Mouse (Mus musculus): Measurements from ENCODE around the gene Slc4a11.

Gene Slc4a11

DNA sequence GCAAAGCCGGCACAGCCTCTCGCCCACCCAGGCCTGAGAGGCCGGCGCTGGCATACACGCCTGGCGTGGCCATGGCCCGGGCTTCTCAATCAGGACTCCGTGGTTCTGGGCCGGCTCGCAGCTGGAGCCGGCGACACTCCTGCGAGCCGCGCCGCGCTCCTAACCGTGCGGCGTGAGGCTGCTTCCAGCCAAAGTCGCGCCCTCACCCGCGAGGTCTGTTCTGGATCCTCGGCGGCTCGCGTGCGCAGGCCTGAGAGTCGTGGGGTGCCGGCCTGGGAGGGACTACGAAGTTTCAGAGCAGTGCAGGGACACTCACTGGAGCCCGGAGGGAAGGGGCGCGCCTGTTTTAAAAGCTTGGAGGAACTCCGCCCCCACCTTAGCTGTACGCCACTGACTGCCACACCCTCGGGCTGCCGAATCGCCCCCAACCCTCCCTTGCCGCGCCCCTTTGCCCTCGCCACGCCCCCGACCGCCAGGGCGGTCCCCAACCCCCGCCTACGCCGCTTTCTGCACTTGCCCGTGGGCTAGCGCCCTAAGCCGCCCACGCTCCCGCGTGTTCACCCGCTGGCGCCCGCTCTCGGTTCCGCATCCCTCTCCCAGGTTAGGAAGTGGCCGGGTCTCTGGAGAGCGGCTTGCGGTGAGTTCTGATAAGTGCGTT, at the start of gene Slc4a11:
Slc4a11 (minus strand) TSS at position 367 of the 658 bp plus-strand sequence.
- peak; percentile 64 to 66 for DNase-seq (ENCODE audit: low spot score in 2 of 2)

DNA sequence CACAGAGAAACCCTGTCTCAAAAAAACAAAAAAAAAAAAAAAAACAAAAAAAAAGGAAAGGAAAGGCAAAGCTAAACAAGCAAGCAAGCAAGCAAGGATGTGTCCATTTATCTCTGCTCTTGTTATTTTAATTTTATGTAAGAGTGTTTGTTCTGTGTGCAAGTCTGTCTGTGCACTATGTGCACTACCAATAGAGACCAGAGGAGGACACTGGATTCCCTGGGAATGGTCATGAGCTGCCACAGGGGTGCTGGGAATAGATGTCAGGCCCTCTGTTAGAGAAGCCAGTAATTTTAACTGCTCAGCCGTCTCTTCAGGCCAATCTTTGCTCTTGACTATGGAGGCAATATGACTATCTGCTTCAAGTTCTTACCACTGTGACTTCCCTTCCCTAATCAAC, 46.3 kb upstream of the Slc4a11 start:
- no peak for DNase-seq (ENCODE audit: low spot score in 2 of 2)

DNA sequence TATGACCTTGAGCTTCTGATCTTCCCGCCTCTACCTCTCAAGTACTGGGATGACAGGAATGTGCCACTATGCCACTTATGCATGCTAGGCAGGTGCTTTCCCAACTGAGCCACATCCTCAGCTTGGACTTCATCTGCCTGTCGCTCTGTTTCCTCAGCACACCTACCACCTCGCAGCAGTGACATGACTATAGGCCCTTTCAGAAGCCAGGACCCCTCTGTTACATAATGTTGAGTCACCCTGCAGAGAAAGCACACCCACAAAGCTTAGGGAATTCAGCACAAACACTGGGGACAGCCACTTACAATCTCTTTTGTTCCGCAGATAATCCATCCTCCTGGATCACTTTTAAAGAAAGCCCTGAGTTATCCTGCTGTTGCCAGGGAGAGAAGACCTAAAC, 42.8 kb upstream of the Slc4a11 start:
- DNase-seq (ENCODE audit: low spot score in 2 of 2): no peak

DNA sequence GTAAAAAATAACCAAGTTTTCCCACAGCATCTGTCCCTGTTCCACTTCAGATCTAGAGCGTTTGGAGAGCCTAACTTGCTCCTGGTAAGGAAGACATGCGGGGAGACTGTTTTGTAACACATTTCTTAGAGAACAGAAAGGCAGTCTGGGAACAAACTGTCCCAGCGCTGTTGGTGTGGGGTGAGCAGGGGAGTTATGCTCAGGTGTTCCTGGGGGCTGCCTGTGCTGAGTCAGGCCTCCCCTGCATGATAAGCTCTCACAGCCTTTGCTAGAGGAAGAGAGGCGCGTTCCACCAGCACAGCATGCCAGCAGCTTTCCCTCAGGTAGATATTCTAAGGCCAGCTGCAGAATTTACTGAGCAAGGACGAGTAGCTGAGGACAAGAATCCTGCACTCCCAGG, 40.7 kb upstream of the Slc4a11 start:
- no peak for DNase-seq (ENCODE audit: low spot score in 2 of 2)

DNA sequence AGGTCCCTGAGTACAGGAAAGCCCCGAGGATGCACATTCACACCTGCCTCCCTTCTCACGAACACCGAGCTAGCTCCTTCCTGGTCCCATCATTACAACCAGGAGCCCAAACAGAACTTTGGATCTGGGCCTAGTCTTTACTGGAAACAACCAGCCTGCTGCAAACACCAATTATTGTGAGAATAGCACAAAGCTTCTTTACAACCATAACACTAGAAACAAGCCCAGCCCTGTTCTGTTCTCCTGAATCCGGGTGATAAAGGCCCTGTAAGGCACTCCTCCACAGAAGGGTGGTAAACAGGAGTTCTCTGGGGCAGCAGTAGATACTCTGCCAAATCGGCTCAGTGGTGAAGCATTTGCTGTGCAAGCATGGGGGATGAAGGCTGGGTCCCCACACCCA, 38.0 kb upstream of the Slc4a11 start:
- no peak for DNase-seq (ENCODE audit: low spot score in 2 of 2)

DNA sequence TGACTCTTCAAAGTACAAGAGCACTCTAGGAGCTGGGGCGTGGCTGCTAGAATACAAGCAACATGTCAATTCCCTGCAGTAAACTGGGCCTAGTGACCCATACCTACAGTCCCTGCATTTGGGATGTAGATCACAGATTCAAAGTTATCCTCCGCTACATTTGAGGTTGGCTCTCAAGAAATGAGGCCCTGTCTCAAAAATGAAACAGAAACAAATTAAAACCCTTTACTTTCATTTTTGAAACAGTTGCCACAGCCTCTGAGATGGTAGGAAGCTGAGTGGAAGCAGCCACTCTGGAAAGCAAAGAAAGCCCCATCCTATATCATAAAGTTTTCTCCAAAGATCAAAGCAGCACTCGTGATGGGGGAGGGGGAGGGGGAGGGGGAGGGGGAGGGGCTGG, 36.1 kb upstream of the Slc4a11 start:
- DNase-seq (ENCODE audit: low spot score in 2 of 2): no peak

DNA sequence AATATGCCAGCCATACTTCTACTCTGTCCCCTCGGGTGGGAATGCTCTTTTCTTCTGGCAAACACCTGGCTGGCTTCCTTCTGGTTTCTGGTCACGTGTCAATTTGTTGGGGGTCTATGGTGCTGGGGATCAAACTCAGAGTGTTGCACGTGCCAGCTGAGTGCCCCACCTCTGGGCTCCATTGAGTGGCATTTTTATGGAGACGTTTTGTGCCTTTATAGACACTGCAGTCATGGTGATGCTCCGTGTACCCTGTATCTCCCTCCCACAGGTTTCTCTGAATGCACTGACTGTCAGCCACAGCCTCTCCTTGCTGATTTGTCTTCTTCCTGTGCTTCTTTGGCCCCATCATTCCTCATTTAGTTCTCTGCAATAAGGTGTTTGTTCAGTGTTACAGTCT, 34.5 kb upstream of the Slc4a11 start:
- no peak for DNase-seq (ENCODE audit: low spot score in 2 of 2)

DNA sequence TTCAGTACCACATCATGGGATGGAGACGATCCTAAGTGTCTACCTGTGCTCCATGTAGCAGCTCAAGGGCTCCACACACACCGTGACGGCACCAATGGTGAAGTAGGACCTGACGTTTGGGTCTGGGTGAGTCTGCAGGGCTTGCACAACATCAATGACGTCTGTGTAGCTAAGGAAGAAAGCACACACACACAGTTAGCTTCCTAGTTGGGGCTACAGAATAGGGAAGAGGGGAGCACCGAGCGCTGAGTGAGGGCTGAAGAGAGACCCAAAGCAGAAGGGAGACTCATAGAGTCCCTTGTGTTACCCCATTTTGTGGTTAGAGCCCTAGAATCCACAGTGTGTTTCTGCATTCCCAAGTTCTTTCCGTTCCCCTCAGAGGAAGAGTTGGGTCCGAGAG, 33.4 kb upstream of the Slc4a11 start:
- DNase-seq (ENCODE audit: low spot score in 2 of 2): no peak

DNA sequence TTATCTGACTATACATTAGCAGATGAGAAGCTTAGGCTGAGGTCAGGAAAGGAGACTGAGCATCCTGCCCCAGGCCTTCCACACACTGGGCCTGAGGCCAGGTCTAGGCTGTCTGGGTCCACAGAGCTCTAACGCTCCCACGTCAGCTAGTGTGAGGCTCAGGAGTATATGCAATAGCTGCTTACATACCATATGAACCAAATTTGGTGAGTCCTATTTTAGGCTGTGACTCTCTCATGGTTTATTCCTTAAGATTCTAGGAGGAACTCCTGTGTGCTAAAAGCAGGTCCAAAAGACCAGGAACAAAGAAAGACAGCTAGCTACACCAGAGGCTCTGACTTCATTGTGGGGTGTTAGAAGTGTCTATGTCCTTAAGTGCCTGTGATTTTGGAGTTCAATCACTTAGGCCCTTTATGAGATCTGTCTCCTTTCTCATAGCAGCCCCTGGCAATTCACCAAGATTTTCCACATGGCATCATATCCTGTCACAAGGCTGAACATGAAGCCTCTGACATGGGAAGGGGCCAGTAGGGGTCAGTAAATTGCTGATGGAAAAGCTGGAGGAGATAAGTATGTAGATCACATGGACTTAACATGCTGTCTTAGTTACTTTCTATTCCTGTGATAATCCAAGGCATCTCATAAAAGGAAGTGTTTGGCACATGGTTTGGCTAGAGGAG, 31.7 kb upstream of the Slc4a11 start:
- DNase-seq (ENCODE audit: low spot score in 2 of 2): no peak

DNA sequence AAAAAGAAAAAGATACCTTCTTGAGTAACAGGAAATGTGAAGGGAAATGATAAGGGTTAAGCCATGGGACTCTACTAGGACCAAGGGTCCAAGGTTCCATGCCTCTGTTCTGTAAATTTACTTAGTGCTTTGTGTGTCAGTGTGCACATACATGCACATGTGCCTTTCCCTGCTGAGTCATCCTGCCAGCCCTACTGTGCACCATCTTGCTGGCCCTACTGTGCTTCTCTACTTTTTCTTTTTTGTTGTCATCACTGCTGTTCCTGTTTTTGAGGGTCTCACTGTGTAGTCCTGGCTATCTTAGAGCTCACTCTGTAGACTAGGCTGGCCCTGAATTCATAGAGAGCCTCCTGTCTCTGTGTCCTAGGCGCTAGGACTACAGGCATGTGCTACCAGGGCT, 30.4 kb upstream of the Slc4a11 start:
- DNase-seq (ENCODE audit: low spot score in 2 of 2): no peak

DNA sequence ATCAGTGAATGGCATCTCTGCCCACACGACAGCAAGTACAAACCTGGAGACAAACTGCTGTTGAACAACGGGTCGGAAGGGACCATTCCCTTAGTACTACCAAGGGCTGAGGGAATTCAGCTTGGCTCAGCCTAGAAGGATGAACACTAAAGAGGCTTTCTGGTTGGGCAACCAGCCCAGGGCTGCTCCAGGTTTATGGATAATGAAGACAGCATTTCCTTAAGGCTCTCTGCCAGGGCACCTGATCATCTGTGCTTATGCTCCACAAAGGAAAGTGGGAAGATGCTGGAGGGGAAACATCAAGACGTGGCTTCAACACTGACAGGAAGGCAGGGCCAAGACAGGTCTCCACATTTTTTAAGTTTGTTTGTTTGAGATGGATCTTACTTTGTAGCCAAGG, 27.1 kb upstream of the Slc4a11 start:
- DNase-seq (ENCODE audit: low spot score in 2 of 2): no peak

DNA sequence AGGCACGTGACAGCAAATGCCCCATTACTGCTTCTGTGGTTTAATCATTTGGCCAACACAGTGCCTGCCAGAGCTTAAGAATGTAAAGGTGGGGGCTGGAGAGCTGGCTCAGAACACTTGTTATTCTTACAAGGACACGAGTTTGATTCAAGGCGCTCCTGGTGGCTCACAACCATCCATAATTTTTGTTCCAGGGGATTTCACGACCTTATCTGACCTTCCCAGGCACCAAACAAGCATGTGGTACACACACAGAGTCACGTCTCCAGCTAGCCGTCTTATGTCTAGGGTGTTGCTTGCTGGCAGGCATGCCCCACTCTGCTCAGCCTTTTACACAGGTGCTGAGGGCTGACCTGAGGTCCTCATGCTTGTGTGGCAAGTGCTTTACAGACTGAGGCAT, 20.6 kb upstream of the Slc4a11 start:
- no peak for DNase-seq (ENCODE audit: low spot score in 2 of 2)

DNA sequence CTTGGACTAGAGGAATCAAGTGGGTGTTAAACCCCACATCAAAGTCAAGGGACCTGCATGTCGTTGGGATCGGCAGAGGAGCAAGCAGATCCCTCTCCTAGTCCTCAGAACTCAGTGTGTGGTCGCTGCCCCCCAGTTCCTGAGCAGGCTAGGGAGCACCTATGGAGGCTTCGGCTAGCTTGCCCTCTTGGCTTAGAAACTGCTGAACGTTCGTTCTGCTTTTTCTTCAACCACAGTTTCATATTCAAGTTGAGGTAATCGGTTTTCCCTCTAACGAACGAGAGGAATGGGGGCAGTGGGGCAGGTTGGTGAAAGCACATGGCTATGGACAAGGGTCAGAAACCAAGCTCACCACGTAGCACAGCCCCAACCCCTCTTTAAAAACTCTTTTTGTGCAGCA, 9.7 kb upstream of the Slc4a11 start:
- DNase-seq (ENCODE audit: low spot score in 2 of 2): no peak

DNA sequence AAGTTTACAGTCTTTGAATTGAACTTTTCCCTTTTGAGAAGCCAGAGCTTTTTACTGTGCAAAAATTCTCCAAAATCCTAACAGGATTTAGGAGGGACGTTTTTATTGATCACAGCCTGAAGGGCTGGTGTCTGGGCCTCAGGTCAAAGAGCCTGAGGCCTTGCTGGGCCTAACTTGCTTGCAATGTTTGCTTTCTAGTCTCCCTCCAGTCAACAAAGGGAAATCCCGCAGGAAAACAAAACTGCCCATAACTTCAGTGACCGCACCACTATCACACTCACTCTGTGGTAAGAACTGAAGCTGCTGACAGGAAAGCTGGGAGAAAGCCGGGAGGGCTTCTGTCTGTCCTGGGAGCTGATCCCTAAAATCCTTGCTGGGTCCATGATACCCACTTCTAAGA, 9.3 kb upstream of the Slc4a11 start:
- no peak for DNase-seq (ENCODE audit: low spot score in 2 of 2)

DNA sequence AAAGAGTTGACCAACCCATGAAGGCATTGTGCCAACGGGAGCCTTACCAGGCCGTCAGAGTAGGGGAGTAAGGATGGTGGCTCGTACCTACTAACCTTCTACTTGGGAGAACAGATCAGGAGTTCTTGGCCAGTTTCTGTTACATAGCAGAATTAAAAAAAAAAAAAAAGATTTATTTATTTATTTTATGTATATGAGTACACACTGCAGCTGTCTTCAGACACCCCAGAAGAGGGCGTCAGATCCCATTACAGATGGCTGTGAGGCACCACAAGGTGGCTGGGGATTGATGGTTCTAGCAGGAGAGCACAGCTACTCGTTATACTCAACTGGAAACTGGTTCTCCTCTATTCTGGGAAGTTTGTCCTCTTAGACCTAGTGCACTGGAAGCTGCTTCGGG, 7.9 kb upstream of the Slc4a11 start:
- no peak for DNase-seq (ENCODE audit: low spot score in 2 of 2)

DNA sequence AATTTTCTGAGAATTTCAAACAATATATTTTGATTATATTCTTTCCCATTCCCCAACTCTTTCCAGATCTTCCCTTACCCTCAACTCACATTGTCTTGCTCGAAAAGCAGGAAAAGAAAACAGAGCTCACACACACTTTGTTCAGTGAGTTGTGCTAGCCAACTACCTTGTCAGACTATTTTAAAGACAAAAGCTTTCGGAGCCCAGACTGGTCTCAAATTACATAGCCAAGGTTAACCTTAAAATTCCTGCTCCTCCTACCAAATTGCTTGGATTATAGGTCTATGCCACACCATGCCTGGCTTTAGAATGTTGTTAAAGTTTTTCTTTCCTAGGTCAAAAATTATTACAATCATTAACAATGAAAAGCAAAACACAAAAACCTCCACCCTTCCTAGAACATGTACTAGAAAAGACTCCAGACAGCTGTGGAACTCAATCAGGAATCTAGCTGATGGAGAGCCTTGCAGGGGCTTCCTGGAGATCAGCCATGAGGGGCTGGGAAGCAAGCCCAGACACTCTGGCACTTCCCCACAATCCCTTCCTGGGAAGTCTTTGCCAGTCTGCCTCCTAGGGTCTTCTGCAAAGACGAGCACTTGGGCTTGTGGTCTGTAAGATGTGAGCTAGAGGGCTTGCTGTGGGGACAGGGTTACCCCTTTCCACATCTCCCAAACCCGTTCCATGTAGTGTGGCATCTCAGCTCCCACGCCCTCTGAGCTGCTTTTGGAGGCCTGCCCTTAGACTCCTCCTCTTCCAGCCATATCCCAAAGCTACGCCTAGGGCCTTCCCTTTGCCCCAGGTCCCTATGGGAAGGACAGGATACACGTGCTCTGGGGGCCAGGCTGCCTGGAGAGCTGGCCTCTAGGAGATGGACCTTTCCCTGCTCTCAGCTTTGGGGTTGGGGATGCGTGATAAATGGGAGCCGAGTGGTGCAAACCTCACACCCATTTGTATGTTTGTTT, 7.0 kb upstream of the Slc4a11 start:
- DNase-seq (ENCODE audit: low spot score in 2 of 2): no peak

DNA sequence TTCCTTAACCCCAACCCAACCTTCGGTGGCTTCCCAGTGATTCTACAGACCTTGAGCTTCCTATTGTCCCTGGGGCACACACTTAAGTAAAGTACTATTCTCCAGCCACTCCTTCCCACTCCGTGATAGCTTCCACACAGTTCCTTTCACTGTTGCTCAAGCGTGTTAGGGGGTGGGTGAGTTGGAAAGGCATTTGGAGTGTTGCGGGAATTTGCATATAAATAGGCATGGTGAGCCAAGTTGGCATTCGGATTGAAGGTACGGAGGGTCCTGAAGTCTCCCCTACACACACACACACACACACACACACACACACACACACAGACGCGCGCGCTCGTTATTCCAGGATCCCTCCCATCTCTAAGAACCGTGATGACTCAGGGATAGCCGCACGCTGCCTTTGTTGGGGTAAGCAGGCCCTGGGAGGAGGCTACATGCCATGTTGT, 525 bp upstream of the Slc4a11 start:
- DNase-seq (ENCODE audit: low spot score in 2 of 2): no peak

DNA sequence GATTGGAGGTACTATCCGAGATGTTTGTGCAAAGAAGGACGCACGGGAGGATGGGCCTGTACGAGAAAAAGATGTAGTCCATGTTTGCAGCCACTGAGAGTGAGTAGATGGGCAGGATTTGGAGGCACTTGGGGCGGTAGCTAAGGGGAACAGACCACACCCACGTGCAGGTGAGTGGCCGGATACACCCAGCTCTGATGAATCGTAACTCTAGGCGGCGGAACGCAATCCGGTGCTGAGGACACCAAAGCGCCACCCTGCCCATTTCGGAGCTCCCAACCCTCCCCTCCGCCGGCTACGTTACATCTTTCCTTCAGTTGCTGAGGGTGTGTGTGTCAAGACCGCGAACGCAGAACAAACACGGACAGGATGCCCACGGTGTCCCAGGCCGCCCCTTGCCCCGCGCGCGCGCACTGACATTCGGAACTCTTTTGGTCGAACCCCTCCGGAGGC, 593 bp downstream of the Slc4a11 start:
- DNase-seq (ENCODE audit: low spot score in 2 of 2): peak in 1 of 2 experiments; percentile 8

DNA sequence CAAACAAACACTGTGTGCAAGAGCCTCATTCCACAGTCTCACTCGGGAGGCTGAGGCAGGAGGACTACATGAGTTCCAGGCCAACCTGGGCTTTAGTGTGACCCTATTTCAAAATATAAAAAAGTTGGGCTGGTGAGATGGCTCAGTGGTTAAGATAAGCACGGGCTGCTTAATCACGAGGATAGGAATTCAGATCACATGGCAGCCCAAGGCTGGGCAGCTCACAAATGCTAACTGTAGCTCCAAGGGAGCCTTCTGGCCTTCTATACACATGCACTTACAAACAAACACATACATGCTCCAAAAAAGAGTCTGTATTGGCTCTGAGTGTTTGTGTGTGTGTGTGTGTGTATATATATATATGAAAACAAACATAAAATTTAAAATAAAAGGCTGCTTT, 3.8 kb downstream of the Slc4a11 start:
- DNase-seq (ENCODE audit: low spot score in 2 of 2): no peak

DNA sequence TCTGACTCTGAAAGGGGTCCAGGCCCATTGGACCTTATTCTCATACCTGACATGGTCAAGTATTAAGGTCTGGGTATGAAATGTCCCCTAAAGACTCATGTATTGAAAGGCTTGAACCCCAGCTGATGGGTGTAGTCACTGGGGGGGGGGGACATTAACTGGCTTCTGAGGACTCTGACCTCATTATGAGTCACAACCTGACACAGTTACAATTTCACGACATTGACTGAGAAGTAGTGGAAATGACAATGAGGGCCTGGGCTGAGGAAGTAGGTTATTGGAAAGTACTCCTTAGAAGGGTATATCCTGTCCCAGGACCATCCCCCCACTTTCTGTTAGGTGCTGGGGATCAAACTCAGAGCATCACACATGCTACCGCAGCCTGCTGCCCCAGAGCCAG, 8.3 kb downstream of the Slc4a11 start:
- DNase-seq (ENCODE audit: low spot score in 2 of 2): no peak

DNA sequence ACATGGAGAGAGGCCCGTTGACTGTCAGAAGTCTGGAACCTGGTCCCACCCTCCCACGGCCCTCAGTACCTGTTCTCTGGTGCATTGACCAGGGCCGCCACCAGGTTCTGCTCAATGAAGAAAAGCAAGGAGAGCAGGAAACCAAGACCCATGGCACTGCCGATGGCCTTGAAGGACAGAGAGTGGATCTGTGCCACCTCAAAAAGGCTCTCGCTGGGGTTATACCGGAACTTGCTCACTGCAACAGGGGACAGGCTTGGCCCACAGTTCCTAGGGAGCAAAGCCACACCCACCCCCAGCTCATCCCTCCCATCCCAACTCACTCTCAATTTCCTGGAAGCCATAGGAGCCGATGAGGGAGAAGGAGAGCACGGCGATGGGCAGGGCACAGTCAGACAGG, 11.9 kb downstream of the Slc4a11 start:
- no peak for DNase-seq (ENCODE audit: low spot score in 2 of 2)

DNA sequence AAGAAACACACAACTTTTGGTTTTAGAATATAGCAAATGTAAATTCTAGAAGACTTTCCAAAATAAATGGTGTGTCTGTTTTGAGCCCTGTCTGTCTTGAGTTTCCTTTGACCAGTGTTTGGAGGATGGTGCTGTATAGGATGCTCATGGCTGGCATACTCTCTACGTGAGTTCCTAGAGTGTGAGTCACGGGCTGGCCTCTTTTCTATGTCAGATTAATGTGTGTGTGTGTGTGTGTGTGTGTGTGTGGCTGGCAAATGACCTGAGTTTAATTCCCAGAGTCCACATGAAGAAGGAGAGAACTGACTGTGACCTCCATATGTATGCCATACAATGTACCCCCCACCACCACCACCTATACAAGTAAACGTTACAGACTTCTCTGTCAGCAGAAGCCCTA, 15.8 kb downstream of the Slc4a11 start:
- no peak for DNase-seq (ENCODE audit: low spot score in 2 of 2)

DNA sequence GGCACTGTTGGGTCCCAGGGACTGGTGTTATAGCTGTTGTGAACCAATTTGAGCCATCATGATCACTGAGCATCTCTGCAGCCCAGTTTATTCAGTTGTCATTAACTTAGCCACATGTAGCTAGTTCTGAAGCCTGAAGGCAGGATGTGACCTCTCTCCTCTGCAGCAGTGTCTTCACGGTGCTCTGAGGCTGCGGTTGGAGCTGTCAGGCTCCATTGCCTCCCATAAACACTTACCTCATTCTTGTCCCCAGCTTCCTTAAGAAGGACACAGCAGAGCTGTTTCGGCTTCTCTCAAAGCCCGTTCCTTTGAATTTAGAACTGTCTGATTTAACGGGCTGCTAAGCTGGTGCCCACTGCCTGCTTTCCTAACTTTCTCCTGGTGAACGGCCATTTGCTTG, 17.4 kb downstream of the Slc4a11 start:
- DNase-seq (ENCODE audit: low spot score in 2 of 2): no peak

All from thymus, postnatal 10 days (tissue).